Mouse (Mus musculus): ENCODE data around the gene Ino80. TPM values are rescaled to one million over a fixed set of nuclear protein-coding genes. Genes with fewer than 3 reads are reported as not detected.
A peak's percentile ranks its signal among the peaks of the same experiment; 100 is the strongest.

Gene Ino80
- polyA plus RNA-seq, 1 experiment: 9.9 TPM

DNA sequence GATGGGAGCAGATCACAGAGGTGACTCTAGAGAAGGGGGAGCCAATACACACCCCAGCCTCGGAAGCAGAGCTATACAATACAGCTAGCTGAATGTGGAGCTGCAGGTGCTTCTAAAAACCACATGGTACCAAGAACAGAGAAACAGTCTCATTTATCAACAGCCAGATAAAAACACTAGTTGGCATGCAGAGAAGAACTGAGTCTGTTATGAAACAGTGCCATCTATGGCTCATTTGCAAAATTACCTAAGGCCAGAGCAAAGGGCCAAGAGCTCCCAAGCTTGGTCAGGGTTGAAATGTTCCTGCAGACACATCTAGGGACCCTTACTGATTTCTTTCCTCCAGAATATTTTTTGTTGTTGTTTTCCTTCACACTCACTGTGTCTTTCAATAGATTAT is 63.7 kb downstream of the Ino80 start:
- no peak overlapping the region for H3K4me3 ChIP-seq (replicated peaks; ENCODE audit: control insufficient read depth, low read depth, low read length)
- no peak overlapping the region for H3K27ac ChIP-seq (ENCODE audit: control insufficient read depth, insufficient read depth, low read depth, low read length, poor library complexity)
- peak; percentile 28 for TF ChIP-seq CTCF (IDR thresholded peaks at IDR 0.05; ENCODE audit: control insufficient read depth, insufficient read depth, low read length)
- no peak for TF ChIP-seq POLR2A (IDR thresholded peaks at IDR 0.05; ENCODE audit: borderline replicate concordance, control insufficient read depth, low read depth, low read length)
- WGBS: 14% methylated on average over 1 of the region's 1 CpGs
- no peaks in the 10 kb centered on the region for H3K4me1 ChIP-seq (ENCODE audit: control insufficient read depth, insufficient read depth, low read length)

DNA sequence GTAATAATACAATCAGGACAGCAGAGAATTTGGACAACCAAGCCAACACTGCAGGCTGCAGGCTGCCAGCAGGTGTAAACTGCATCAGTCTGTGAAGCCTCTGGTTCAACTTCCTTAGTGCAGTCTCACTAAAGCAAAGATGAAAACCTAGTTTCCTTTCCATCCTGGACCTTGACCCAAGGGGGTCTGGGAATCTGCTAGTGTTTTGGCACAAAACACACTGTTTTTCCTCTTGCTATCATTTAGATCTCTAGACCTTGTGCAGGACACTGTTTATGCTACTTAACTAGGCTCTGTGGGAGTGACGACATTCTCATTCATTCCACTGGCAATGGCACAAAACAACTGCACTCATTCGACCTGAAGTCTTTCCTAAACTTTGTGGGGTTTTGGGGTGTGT is 65.8 kb downstream of the Ino80 start:
- H3K4me3 ChIP-seq (replicated peaks; ENCODE audit: control insufficient read depth, low read depth, low read length): no peak overlapping the region
- 63% methylated on average over 2 of the region's 2 CpGs for WGBS
- no peaks in the 10 kb centered on the region for H3K4me1 ChIP-seq (ENCODE audit: control insufficient read depth, insufficient read depth, low read length)
- H3K27ac ChIP-seq (ENCODE audit: control insufficient read depth, insufficient read depth, low read depth, low read length, poor library complexity): no peak overlapping the region
- TF ChIP-seq POLR2A (IDR thresholded peaks at IDR 0.05; ENCODE audit: borderline replicate concordance, control insufficient read depth, low read depth, low read length) (no peak), CTCF (IDR thresholded peaks at IDR 0.05; ENCODE audit: control insufficient read depth, insufficient read depth, low read length) (no peak)

DNA sequence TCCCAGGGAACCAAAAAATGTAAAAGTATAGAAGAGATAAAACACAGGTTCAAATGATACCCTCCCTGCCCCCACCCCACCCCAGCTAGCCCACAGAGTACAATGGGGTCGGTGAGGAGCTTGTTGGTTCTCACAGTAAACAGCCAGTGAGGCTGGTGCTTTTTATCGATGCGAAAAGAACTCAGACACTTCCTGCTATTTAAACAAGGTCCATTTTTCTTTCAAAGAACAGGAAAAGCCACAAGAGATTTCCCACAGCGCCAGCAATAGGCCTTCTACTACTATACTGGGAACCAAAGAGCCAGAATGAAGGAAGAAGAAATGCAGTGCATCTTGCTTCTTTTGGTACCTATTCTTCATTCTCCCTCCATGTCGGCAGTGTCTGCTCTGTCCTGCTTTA is 66.5 kb downstream of the Ino80 start:
- Histone ChIP-seq H3K27ac (ENCODE audit: control insufficient read depth, insufficient read depth, low read depth, low read length, poor library complexity) (no peak overlapping the region), H3K4me3 (replicated peaks; ENCODE audit: control insufficient read depth, low read depth, low read length) (no peak overlapping the region), H3K4me1 (ENCODE audit: control insufficient read depth, insufficient read depth, low read length) (no peaks in the 10 kb centered on the region)
- no peak for TF ChIP-seq POLR2A (IDR thresholded peaks at IDR 0.05; ENCODE audit: borderline replicate concordance, control insufficient read depth, low read depth, low read length)
- TF ChIP-seq CTCF (IDR thresholded peaks at IDR 0.05; ENCODE audit: control insufficient read depth, insufficient read depth, low read length): no peak
- WGBS: 77% methylated on average over 5 of the region's 5 CpGs

DNA sequence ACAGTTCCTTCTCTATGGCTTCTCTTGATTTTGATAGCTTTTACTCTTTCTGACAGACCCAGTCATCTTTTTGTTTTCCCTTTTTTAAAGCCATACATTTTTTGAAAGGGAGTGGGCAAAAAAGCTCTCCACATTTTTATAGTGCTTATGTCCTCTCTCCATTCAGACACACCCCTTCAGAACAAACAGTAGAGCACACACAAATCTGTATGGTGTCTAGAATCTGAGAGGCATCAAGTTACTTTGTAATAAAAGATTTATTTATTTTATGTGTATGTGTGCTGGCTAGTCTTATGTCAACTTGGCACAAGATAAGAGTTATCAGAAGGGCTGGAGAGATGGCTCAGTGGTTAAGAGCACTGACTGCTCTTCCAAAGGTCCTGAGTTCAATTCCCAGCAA is 68.8 kb downstream of the Ino80 start:
- Histone ChIP-seq H3K27ac (ENCODE audit: control insufficient read depth, insufficient read depth, low read depth, low read length, poor library complexity) (no peak overlapping the region), H3K4me1 (ENCODE audit: control insufficient read depth, insufficient read depth, low read length) (no peaks in the 10 kb centered on the region), H3K4me3 (replicated peaks; ENCODE audit: control insufficient read depth, low read depth, low read length) (no peak overlapping the region)
- TF ChIP-seq POLR2A (IDR thresholded peaks at IDR 0.05; ENCODE audit: borderline replicate concordance, control insufficient read depth, low read depth, low read length) (no peak), CTCF (IDR thresholded peaks at IDR 0.05; ENCODE audit: control insufficient read depth, insufficient read depth, low read length) (no peak)

DNA sequence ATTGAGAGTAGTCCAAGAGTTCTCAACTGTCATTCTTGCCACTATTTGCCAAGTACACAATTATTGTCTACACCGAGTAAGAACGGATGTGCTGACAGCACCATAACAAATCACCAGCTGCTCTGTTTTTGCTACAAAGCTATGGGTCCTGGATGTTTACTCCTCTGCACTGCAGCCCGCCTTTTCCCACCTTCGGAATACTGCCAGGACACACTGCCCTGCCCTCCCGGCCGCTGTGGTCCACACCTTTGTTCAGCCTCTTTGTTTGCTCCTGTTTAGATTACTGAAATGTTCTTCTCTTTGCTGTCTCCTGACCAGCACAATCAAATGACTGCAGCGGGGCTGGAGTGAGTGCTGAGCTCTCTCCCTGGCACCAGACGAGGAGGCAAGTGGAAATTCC is 69.2 kb downstream of the Ino80 start:
- Histone ChIP-seq H3K4me1 (ENCODE audit: control insufficient read depth, insufficient read depth, low read length) (no peaks in the 10 kb centered on the region), H3K4me3 (replicated peaks; ENCODE audit: control insufficient read depth, low read depth, low read length) (no peak overlapping the region), H3K27ac (ENCODE audit: control insufficient read depth, insufficient read depth, low read depth, low read length, poor library complexity) (no peak overlapping the region)
- WGBS: 84% methylated on average over 8 of the region's 8 CpGs
- no peak for TF ChIP-seq POLR2A (IDR thresholded peaks at IDR 0.05; ENCODE audit: borderline replicate concordance, control insufficient read depth, low read depth, low read length)

DNA sequence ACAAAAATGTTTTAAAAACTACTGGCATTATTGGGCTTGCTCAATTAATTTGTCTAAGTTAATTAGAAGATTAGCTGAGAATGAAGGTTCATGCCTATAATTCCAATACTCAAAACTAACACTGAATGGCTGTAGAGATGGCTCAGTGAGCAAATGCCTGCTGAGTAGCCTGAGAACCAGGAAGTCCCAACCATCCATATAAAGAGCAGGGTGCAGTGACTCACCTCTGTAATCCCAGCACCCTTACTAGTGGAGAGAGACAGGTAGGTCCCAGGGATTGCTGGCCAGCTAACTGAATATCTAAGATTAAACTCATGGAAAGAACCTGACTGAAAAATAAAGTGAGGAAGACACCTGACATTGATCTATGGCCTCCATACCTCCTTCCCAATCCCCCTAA is 78.2 kb downstream of the Ino80 start:
- H3K27ac ChIP-seq (ENCODE audit: control insufficient read depth, insufficient read depth, low read depth, low read length, poor library complexity): no peak overlapping the region
- H3K4me1 ChIP-seq (ENCODE audit: control insufficient read depth, insufficient read depth, low read length): no peaks in the 10 kb centered on the region; the same call in 1 of the 2 replicates
- TF ChIP-seq POLR2A (IDR thresholded peaks at IDR 0.05; ENCODE audit: borderline replicate concordance, control insufficient read depth, low read depth, low read length) (no peak), CTCF (IDR thresholded peaks at IDR 0.05; ENCODE audit: control insufficient read depth, insufficient read depth, low read length) (no peak)
- H3K4me3 ChIP-seq (replicated peaks; ENCODE audit: control insufficient read depth, low read depth, low read length): no peak overlapping the region

DNA sequence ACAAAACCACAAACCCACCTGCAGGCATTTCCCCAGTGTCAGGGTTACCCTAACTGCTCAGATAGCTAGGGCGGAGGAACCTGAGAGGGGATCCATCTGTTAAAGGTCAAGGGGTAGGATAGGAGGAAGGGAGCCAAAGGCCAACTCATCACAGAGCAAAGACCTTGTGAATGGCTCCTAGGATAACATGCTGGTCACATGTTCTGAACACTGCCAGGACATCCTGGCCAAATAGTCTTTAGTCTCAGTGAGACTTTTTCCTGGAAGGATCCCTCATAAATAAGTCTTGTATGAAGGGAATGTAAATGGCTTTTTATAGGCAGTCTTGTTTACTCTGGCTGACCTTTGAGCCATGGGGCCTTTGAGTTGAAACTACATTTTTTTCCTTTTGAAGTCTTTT is 78.8 kb downstream of the Ino80 start:
- TF ChIP-seq CTCF (IDR thresholded peaks at IDR 0.05; ENCODE audit: control insufficient read depth, insufficient read depth, low read length) (no peak), POLR2A (IDR thresholded peaks at IDR 0.05; ENCODE audit: borderline replicate concordance, control insufficient read depth, low read depth, low read length) (no peak)
- no peak overlapping the region for H3K27ac ChIP-seq (ENCODE audit: control insufficient read depth, insufficient read depth, low read depth, low read length, poor library complexity)
- 79% methylated on average over 1 of the region's 1 CpGs for WGBS
- H3K4me1 ChIP-seq (ENCODE audit: control insufficient read depth, insufficient read depth, low read length): no peaks in the 10 kb centered on the region; the same call in 1 of the 2 replicates
- H3K4me3 ChIP-seq (replicated peaks; ENCODE audit: control insufficient read depth, low read depth, low read length): no peak overlapping the region

DNA sequence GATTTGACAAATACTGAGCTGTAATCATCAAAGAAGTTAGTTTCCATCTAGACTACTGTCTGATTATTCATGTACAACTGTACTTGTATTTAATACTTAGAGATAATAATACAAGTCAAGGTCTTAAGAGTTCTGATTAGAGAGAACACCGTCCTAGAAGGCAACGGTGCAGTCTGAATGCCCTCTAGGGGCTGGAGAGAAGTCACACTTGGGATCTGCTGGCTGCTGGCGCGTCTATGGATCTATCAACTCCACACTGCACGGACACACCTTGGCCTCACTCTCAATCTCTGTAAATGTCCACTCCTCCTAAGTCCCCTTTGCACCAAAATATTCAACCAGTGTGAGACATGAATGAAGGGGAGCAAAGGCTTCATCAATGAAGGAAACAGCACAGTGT is 79.2 kb downstream of the Ino80 start:
- H3K4me3 ChIP-seq (replicated peaks; ENCODE audit: control insufficient read depth, low read depth, low read length): no peak overlapping the region
- TF ChIP-seq POLR2A (IDR thresholded peaks at IDR 0.05; ENCODE audit: borderline replicate concordance, control insufficient read depth, low read depth, low read length): no peak
- TF ChIP-seq CTCF (IDR thresholded peaks at IDR 0.05; ENCODE audit: control insufficient read depth, insufficient read depth, low read length): no peak
- H3K4me1 ChIP-seq (ENCODE audit: control insufficient read depth, insufficient read depth, low read length): no peaks in the 10 kb centered on the region; the same call in 1 of the 2 replicates
- no peak overlapping the region for H3K27ac ChIP-seq (ENCODE audit: control insufficient read depth, insufficient read depth, low read depth, low read length, poor library complexity)
- WGBS: 85% methylated on average over 5 of the region's 5 CpGs

DNA sequence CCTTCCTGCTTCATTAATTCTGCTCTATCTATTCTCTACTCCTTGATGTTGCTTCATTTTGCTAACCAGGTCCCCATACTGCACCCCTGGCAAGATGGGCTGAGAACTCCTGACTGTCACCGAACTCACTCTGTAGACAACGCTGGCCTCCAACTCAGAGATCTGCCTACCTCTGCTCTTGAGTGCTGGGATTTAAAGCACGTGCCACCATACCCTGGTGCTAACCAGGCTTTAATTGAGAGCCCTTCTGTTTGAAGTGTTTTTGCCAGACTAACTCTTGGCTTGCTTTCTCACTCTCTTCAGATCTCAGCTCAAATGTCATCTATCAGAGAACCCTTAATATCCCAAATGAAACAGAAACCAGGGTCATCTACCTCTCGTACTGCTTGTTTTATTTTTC is 87.5 kb downstream of the Ino80 start:
- Histone ChIP-seq H3K4me1 (ENCODE audit: control insufficient read depth, insufficient read depth, low read length) (no peaks in the 10 kb centered on the region), H3K4me3 (replicated peaks; ENCODE audit: control insufficient read depth, low read depth, low read length) (no peak overlapping the region), H3K27ac (ENCODE audit: control insufficient read depth, insufficient read depth, low read depth, low read length, poor library complexity) (no peak overlapping the region)
- WGBS: 88% methylated on average over 4 of the region's 4 CpGs
- TF ChIP-seq CTCF (IDR thresholded peaks at IDR 0.05; ENCODE audit: control insufficient read depth, insufficient read depth, low read length): no peak
- no peak for TF ChIP-seq POLR2A (IDR thresholded peaks at IDR 0.05; ENCODE audit: borderline replicate concordance, control insufficient read depth, low read depth, low read length)
